Mouse (Mus musculus) myocyte (in vitro differentiated cells): ENCODE measurements around the gene Scamp4.
"Not testable (repeated sequence)": the region's sequence is repeated elsewhere in the genome, so short reads cannot be mapped to it uniquely, and the experiment has no call there.

Experiments used
- CEBPB ChIP-seq: IDR thresholded peaks from 2 replicates; pipeline ENCODE4 v1.6.1; 2011; ENCODE audit warnings: mild to moderate bottlenecking, moderate library complexity; ENCODE audit not compliant: poor library complexity, insufficient read depth, severe bottlenecking
- E2F4 ChIP-seq: IDR thresholded peaks from one replicate; pipeline ENCODE4 v1.6.1; 2011; ENCODE audit warnings: mild to moderate bottlenecking, control low read depth, moderate library complexity; ENCODE audit not compliant: insufficient read depth
- MAX ChIP-seq: IDR thresholded peaks from one replicate; pipeline ENCODE4 v1.6.1; 2011; ENCODE audit warnings: low read depth, mild to moderate bottlenecking, control low read depth
- MYOD1 ChIP-seq, 3 experiments: IDR thresholded peaks; one replicate each; pipeline ENCODE4 v1.6.1; 2011; ENCODE audit warnings: control low read depth in 2 of 3, low read depth in 2 of 3, mild to moderate bottlenecking in 2 of 3, moderate library complexity in 1 of 3; ENCODE audit not compliant: insufficient read length in 2 of 3, control insufficient read depth in 1 of 3
- MYOG ChIP-seq, 3 experiments: IDR thresholded peaks; one replicate each; pipeline ENCODE4 v1.6.1; 2011; ENCODE audit warnings: control low read depth in 2 of 3, low read depth in 2 of 3, mild to moderate bottlenecking in 2 of 3; ENCODE audit not compliant: insufficient read length in 2 of 3, control insufficient read depth in 1 of 3, insufficient read depth in 1 of 3
- POLR2A ChIP-seq: IDR thresholded peaks from one replicate; pipeline ENCODE4 v1.6.1; 2011; ENCODE audit warnings: low read depth, mild to moderate bottlenecking, control low read depth, moderate library complexity; ENCODE audit not compliant: insufficient read length
- POLR2AphosphoS2 ChIP-seq: IDR thresholded peaks from one replicate; pipeline ENCODE4 v1.6.1; 2011; ENCODE audit warnings: low read depth, control low read depth; ENCODE audit not compliant: insufficient read length
- REST ChIP-seq: IDR thresholded peaks from one replicate; pipeline ENCODE4 v1.6.1; 2011; ENCODE audit warnings: mild to moderate bottlenecking, control low read depth, moderate library complexity; ENCODE audit not compliant: insufficient read depth, insufficient read length
- TCF12 ChIP-seq: IDR thresholded peaks from one replicate; pipeline ENCODE4 v1.6.1; 2011; ENCODE audit warnings: mild to moderate bottlenecking, control low read depth; ENCODE audit not compliant: poor library complexity, insufficient read depth, severe bottlenecking
- TCF3 ChIP-seq: IDR thresholded peaks from one replicate; pipeline ENCODE4 v1.6.1; 2011; ENCODE audit warnings: low read depth, control low read depth; ENCODE audit not compliant: insufficient read length
- USF1 ChIP-seq: IDR thresholded peaks from one replicate; pipeline ENCODE4 v1.6.1; 2011; ENCODE audit warnings: low read depth, mild to moderate bottlenecking, control low read depth, moderate library complexity

DNA sequence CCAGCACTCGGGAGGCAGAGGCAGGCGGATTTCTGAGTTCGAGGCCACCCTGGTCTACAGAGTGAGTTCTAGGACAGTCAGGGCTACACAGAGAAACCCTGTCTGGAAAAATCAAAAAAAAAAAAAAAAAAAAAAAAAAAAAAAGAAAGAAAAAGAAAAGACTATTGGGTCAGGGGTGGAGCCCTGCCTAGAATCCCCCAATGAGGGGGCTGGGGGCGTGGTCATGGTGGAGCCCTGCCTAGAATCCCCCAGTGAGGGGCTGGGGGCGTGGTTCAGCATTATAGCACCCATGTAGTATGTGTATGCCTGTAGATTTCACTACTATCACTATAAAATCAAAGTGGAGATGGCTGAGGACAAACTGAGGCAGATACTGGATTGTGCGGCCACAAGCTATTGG lies 47.2 kb downstream of the Scamp4 start:
- not testable (repeated sequence) for TF ChIP-seq USF1; MYOD1 (IDR thresholded peaks at IDR 0.05; ENCODE audit: control insufficient read depth in 1 of 3, insufficient read length in 2 of 3, low read depth in 2 of 3); POLR2A; MYOG (IDR thresholded peaks at IDR 0.05; ENCODE audit: control insufficient read depth in 1 of 3, insufficient read depth in 1 of 3, insufficient read length in 2 of 3, low read depth in 2 of 3); POLR2AphosphoS2; TCF12; CEBPB; MAX; TCF3; E2F4; REST
